Mouse (Mus musculus) limb, embryonic 15.5 days (tissue): Measurements from ENCODE around the gene Dcaf4. TPM values are rescaled to one million over a fixed set of nuclear protein-coding genes. Genes with fewer than 3 reads are reported as not detected.
A peak's percentile ranks its signal among the peaks of the same experiment; 100 is the strongest.

Experiments
- ATAC-seq: fragments of 200-750 bp; cut with Nextera tagmentation; 2 replicates; pipeline ENCODE4 v1.8.0; 2017; ENCODE audit warnings: low read depth, moderate TSS enrichment; ENCODE audit not compliant: insufficient number of reproducible peaks, low FRiP score, low TSS enrichment
- H3K27ac ChIP-seq: fragments of 300-500 bp; sonication (generic); 2 replicates; pipeline ENCODE4 v1.5.1; 2015; ENCODE audit warnings: moderate library complexity, mild to moderate bottlenecking, inconsistent platforms
- H3K27me3 ChIP-seq: fragments of 300-500 bp; sonication (generic); 2 replicates; pipeline ENCODE4 v1.6.1; 2015; ENCODE audit warnings: inconsistent platforms
- H3K36me3 ChIP-seq: fragments of 300-500 bp; sonication (generic); 2 replicates; pipeline ENCODE4 v1.6.1; 2015; ENCODE audit warnings: inconsistent platforms
- H3K4me1 ChIP-seq: fragments of 300-500 bp; sonication (generic); 2 replicates; pipeline ENCODE4 v1.6.1; 2015; ENCODE audit warnings: inconsistent platforms
- H3K4me2 ChIP-seq: fragments of 300-500 bp; sonication (generic); 2 replicates; pipeline ENCODE4 v1.6.1; 2015; ENCODE audit warnings: mild to moderate bottlenecking, inconsistent platforms
- H3K4me3 ChIP-seq: fragments of 300-500 bp; sonication (generic); 2 replicates; pipeline ENCODE4 v1.5.1; 2015; ENCODE audit warnings: mild to moderate bottlenecking, inconsistent platforms
- H3K9ac ChIP-seq: fragments of 300-500 bp; sonication (generic); 2 replicates; pipeline ENCODE4 v1.6.1; 2015; ENCODE audit warnings: inconsistent platforms
- H3K9me3 ChIP-seq: fragments of 300-500 bp; sonication (generic); 2 replicates; pipeline ENCODE4 v1.6.1; 2016; ENCODE audit warnings: inconsistent platforms
- WGBS: fragments of 180-500 bp; shearing (Covaris S2); methylation state at CpG from one replicate; pipeline ENCODE4 v1.1.7; 2015; 5-methylcytosine and 5-hydroxymethylcytosine counted together
- polyA plus RNA-seq: library from polyadenylated mRNA; unstranded; fragments of >200 nt; fragmentation: Nextera tagmentation; extraction: Ambion mirVana; gene quantifications from 2 replicates; pipeline ENCODE4 v1.2.1, GENCODE M21; 2015

Gene Dcaf4
- polyA plus RNA-seq, 1 experiment from 2014 or later, result 55.7 TPM

- peak overlapping the region; percentile 44 for H3K9ac ChIP-seq
- H3K27me3 ChIP-seq, result peaks cover 42% of the 10 kb centered on the region
- no peaks in the 10 kb centered on the region for H3K9me3 ChIP-seq
- peak; percentile 60; the same call in 1 of the 2 replicates for ATAC-seq
- peaks cover 41% of the 10 kb centered on the region for H3K4me1 ChIP-seq
- peak overlapping the region; percentile 64 for H3K4me3 ChIP-seq
- no peaks in the 10 kb centered on the region for H3K36me3 ChIP-seq
- peak overlapping the region; percentile 65 for H3K27ac ChIP-seq
- WGBS, result under 1% methylated on average over 72 of the region's 73 CpGs
- H3K4me2 ChIP-seq, result peak overlapping the region; percentile 100
These were observed 33.4 kb upstream of the Dcaf4 start for GRCm38 (mm10) chr12:83486671-83487461.

- no peaks in the 10 kb centered on the region for H3K9me3 ChIP-seq
- H3K4me2 ChIP-seq, result peak within 1 kb of the TSS; percentile 100
- WGBS, result under 1% methylated on average over 31 of the region's 31 CpGs
- peaks cover 41% of the 10 kb centered on the region for H3K4me1 ChIP-seq
- H3K36me3 ChIP-seq, result no peaks in the 10 kb centered on the region
- peak within 1 kb of the TSS; percentile 64 for H3K4me3 ChIP-seq
- peak within 1 kb of the TSS; percentile 65 for H3K27ac ChIP-seq
- peaks cover 42% of the 10 kb centered on the region for H3K27me3 ChIP-seq
- peak within 1 kb of the TSS; percentile 44 for H3K9ac ChIP-seq
- peak; percentile 92 for ATAC-seq
These were observed 32.7 kb upstream of the Dcaf4 start, which contains the start of gene Dpf3 for GRCm38 (mm10) chr12:83487476-83487991. Gene Dpf3, minus strand, starts transcription at chr12:83487716.

DNA sequence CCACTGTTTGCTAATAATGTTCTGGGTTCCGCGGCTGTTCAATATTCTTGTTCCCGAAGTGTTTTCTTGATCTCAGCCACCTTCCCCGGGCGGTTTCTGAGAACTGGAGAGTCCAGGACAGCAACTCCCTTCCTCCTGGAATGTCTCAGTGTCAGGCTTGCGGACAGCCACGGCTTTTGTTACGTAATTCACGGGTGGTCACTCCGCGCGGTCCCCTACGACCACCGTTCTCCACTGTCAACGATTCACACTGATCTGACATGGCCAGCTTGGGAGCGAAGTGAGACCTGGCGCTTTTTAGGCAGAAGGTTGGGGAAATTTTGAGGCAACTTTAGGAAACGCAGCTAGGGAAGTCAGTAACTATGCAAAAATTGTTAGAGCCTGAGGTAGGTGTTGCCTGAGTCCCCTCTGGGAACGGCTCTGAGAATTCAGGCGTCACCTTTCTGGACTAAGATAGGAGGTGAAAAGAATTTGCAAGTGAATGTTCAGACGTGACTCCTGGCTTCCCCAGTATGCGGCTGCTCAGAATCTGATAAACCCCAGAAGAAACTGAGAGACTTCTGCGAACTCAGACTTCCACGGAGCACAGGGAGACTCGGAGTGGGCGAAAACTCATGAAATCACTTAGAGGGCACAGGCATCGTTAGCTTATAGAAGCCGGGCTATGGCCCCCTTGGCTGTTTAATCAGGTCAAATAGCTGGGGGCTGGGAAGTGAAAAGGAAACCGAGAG, 31.9 kb upstream of the Dcaf4 start:
- Histone ChIP-seq H3K27ac (no peak overlapping the region), H3K4me3 (peak overlapping the region; percentile 64), H3K4me1 (peaks cover 41% of the 10 kb centered on the region), H3K9ac (no peak overlapping the region), H3K9me3 (no peaks in the 10 kb centered on the region), H3K36me3 (no peaks in the 10 kb centered on the region), H3K4me2 (peak overlapping the region; percentile 100), H3K27me3 (peaks cover 42% of the 10 kb centered on the region)
- ATAC-seq, result no peak
- WGBS, result under 1% methylated on average over 29 of the region's 29 CpGs

DNA sequence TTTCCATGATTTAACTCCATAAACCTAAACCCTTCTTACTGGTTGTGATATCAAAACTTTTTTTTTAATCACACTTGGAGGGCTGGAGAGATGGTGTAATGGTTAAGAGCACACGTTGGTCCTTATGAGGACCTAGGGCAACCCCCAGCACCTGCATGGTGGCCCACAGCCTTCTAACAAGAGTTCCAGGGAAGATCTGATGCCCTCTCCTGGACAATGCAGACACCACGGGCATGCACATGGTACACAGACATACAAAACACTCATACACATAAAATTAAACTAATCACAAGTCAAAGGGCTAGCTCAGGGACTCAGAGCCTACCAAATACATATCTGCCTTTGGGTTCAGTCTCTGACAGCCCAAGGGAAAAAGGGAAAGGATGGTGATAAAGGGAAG, 30.5 kb upstream of the Dcaf4 start:
- Histone ChIP-seq H3K9me3 (no peaks in the 10 kb centered on the region), H3K4me3 (no peak overlapping the region), H3K9ac (no peak overlapping the region), H3K4me1 (peaks cover 38% of the 10 kb centered on the region), H3K36me3 (no peaks in the 10 kb centered on the region), H3K27me3 (peaks cover 33% of the 10 kb centered on the region), H3K27ac (no peak overlapping the region), H3K4me2 (no peak overlapping the region)
- no peak for ATAC-seq
- 23% methylated on average over 2 of the region's 2 CpGs for WGBS

- no peak for ATAC-seq
- Histone ChIP-seq H3K27me3 (peaks cover 18% of the 10 kb centered on the region), H3K4me1 (peaks cover 19% of the 10 kb centered on the region), H3K9me3 (no peaks in the 10 kb centered on the region), H3K9ac (no peak overlapping the region), H3K36me3 (no peaks in the 10 kb centered on the region), H3K4me2 (no peak overlapping the region), H3K27ac (no peak overlapping the region), H3K4me3 (no peak overlapping the region)
- WGBS, result 56% methylated on average over 1 of the region's 1 CpGs
These were observed 28.7 kb upstream of the Dcaf4 start for GRCm38 (mm10) chr12:83491609-83492008.

DNA sequence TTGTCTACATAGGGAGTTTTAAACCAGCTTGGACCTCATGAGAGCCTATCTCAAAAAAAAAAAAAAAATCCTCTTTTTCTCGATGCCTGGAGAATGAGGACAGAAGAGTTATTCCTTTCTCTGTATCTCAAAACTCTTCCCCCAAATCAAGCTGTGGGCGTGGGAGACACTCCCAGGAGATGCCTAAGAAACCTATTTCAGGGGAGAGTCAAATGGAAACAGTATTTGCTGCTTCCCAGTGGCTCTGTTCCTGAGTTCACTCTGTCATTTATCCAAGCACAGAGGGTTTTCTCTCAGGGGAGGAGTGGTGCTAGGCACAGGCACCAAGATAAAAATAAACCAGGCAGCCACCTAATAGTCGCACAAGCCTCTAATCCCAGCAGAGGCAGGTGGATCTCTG, 27.5 kb upstream of the Dcaf4 start:
- peaks cover 17% of the 10 kb centered on the region for H3K27me3 ChIP-seq
- WGBS, result 80% methylated on average over 3 of the region's 3 CpGs
- H3K36me3 ChIP-seq, result no peaks in the 10 kb centered on the region
- H3K9ac ChIP-seq, result no peak overlapping the region
- H3K27ac ChIP-seq, result no peak overlapping the region
- no peaks in the 10 kb centered on the region for H3K9me3 ChIP-seq
- ATAC-seq, result no peak
- H3K4me1 ChIP-seq, result peaks cover 13% of the 10 kb centered on the region
- H3K4me3 ChIP-seq, result no peak overlapping the region
- no peak overlapping the region for H3K4me2 ChIP-seq

GRCm38 (mm10) chr12:83494196-83494595, 26.1 kb upstream of the Dcaf4 start:
- Histone ChIP-seq H3K9ac (no peak overlapping the region), H3K4me1 (no peaks in the 10 kb centered on the region), H3K27ac (no peak overlapping the region), H3K36me3 (no peaks in the 10 kb centered on the region), H3K27me3 (peaks cover 10% of the 10 kb centered on the region; the same call in 1 of the 2 replicates), H3K4me2 (no peak overlapping the region), H3K9me3 (no peaks in the 10 kb centered on the region), H3K4me3 (no peak overlapping the region)
- ATAC-seq, result no peak
- WGBS, result 88% methylated on average over 9 of the region's 9 CpGs

GRCm38 (mm10) chr12:83495248-83495960, 24.9 kb upstream of the Dcaf4 start:
- 63% methylated on average over 4 of the region's 4 CpGs for WGBS
- Histone ChIP-seq H3K9ac (no peak overlapping the region), H3K4me2 (no peak overlapping the region), H3K9me3 (no peaks in the 10 kb centered on the region), H3K4me1 (no peaks in the 10 kb centered on the region), H3K27me3 (peaks cover 4% of the 10 kb centered on the region; the same call in 1 of the 2 replicates), H3K4me3 (no peak overlapping the region), H3K36me3 (no peaks in the 10 kb centered on the region), H3K27ac (no peak overlapping the region)
- ATAC-seq, result no peak

- H3K36me3 ChIP-seq, result no peaks in the 10 kb centered on the region
- H3K4me3 ChIP-seq, result no peak overlapping the region
- WGBS, result 48% methylated on average over 9 of the region's 9 CpGs
- H3K4me2 ChIP-seq, result no peak overlapping the region
- no peaks in the 10 kb centered on the region for H3K9me3 ChIP-seq
- no peaks in the 10 kb centered on the region for H3K4me1 ChIP-seq
- no peak for ATAC-seq
- H3K27me3 ChIP-seq, result 0 out of 2 replicates have a peak, but pooled peaks cover 3% of the 10 kb centered on the region
- H3K27ac ChIP-seq, result no peak overlapping the region
- no peak overlapping the region for H3K9ac ChIP-seq
These were observed 24.3 kb upstream of the Dcaf4 start for GRCm38 (mm10) chr12:83495961-83496282.

DNA sequence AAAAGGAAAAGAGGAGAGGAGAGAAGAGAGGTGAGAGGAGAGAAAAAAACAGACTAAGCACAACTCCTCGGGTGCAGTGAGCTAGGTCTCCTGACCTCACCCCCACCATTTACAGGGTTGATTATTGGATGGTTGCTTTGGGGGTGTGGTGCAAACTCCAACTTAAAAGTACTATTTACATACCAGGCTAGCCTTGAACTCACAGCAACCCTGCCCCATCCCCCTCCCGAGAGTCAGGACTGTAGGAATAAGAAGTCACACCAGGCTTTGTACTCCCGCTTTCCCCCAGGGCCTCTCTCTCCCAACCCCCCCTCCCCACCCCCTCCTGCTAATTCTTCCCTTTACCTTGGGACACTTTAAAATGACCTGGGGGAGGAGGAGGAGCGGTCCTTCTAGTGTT, 23.9 kb upstream of the Dcaf4 start:
- Histone ChIP-seq H3K9me3 (no peaks in the 10 kb centered on the region), H3K9ac (no peak overlapping the region), H3K4me2 (no peak overlapping the region), H3K27ac (no peak overlapping the region), H3K27me3 (0 out of 2 replicates have a peak, but pooled peaks cover 3% of the 10 kb centered on the region), H3K36me3 (no peaks in the 10 kb centered on the region), H3K4me1 (no peaks in the 10 kb centered on the region), H3K4me3 (no peak overlapping the region)
- WGBS, result 71% methylated on average over 4 of the region's 4 CpGs
- no peak for ATAC-seq

DNA sequence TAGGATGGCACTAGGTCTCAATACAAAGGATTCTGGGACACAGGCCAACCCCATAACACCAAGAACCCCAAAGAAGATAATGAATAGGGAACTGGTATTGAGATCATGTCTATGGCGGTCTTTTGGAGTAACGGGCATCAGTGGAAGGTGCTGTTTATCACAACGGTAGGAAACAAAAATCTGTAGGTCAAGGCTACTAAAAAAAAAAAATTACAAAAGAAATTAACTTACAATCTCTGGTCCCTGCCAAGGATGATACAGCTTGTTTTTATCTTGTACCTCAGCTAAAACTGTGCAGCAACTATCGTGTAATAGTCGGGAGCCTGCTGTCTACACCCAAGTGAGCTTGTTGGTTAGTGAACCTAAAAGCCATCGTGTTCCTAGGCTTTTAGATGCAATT, 23.5 kb upstream of the Dcaf4 start:
- no peak overlapping the region for H3K27ac ChIP-seq
- no peaks in the 10 kb centered on the region for H3K4me1 ChIP-seq
- no peak overlapping the region for H3K4me2 ChIP-seq
- 91% methylated on average over 6 of the region's 6 CpGs for WGBS
- no peak overlapping the region for H3K4me3 ChIP-seq
- ATAC-seq, result no peak
- H3K9ac ChIP-seq, result no peak overlapping the region
- H3K27me3 ChIP-seq, result 0 out of 2 replicates have a peak, but pooled peaks cover 3% of the 10 kb centered on the region
- H3K36me3 ChIP-seq, result no peaks in the 10 kb centered on the region
- H3K9me3 ChIP-seq, result no peaks in the 10 kb centered on the region
